Mouse (Mus musculus) midbrain, embryonic 13.5 days (tissue): ENCODE measurements around the gene Arl3. TPM values are rescaled to one million over a fixed set of nuclear protein-coding genes. Genes with fewer than 3 reads are reported as not detected.

ENCODE experiments used
- ATAC-seq: fragments of 200-750 bp; cut with Nextera tagmentation; 2 replicates; pipeline ENCODE4 v1.8.0; 2017; ENCODE audit warnings: mild to moderate bottlenecking, moderate TSS enrichment, moderate library complexity
- H3K27ac ChIP-seq: fragments of 300-500 bp; sonication (generic); 2 replicates; pipeline ENCODE4 v1.5.1; 2015; ENCODE audit warnings: inconsistent platforms, mild to moderate bottlenecking, moderate library complexity
- H3K27me3 ChIP-seq: fragments of 300-500 bp; sonication (generic); 2 replicates; pipeline ENCODE4 v1.6.1; 2015; ENCODE audit warnings: mild to moderate bottlenecking, inconsistent platforms
- H3K36me3 ChIP-seq: fragments of 300-500 bp; sonication (generic); 2 replicates; pipeline ENCODE4 v1.6.1; 2015; ENCODE audit warnings: mild to moderate bottlenecking, inconsistent platforms
- H3K4me1 ChIP-seq: fragments of 300-500 bp; sonication (generic); replicated peaks from 2 replicates; pipeline ENCODE4 v1.6.1; 2015; ENCODE audit warnings: inconsistent platforms
- H3K4me2 ChIP-seq: fragments of 300-500 bp; sonication (generic); replicated peaks from 2 replicates; pipeline ENCODE4 v1.6.1; 2015; ENCODE audit warnings: moderate library complexity, mild to moderate bottlenecking, inconsistent platforms
- H3K4me3 ChIP-seq: fragments of 300-500 bp; sonication (generic); replicated peaks from 2 replicates; pipeline ENCODE4 v1.5.1; 2015; ENCODE audit warnings: mild to moderate bottlenecking, inconsistent platforms
- H3K9ac ChIP-seq: fragments of 300-500 bp; sonication (generic); replicated peaks from 2 replicates; pipeline ENCODE4 v1.6.1; 2015; ENCODE audit warnings: mild to moderate bottlenecking, inconsistent platforms
- H3K9me3 ChIP-seq: fragments of 300-500 bp; sonication (generic); 2 replicates; pipeline ENCODE4 v1.6.1; 2016; ENCODE audit warnings: mild to moderate bottlenecking, inconsistent platforms
- WGBS: fragments of 180-500 bp; shearing (Covaris S2); methylation state at CpG from one replicate; pipeline ENCODE4 v1.1.7; 2015; 5-methylcytosine and 5-hydroxymethylcytosine counted together
- polyA plus RNA-seq: library from polyadenylated mRNA; unstranded; fragments of >200 nt; fragmentation: Nextera tagmentation; extraction: Ambion mirVana; gene quantifications from 2 replicates; pipeline ENCODE4 v1.2.1, GENCODE M21; 2015

Gene Arl3
- polyA plus RNA-seq, 1 experiment from 2014 or later = 238 TPM

- 0 out of 2 replicates have a peak, but pooled peaks cover 3% of the 10 kb centered on the region for H3K4me1 ChIP-seq
- H3K4me2 ChIP-seq = no peak overlapping the region
- WGBS = 96% methylated on average over 13 of the region's 13 CpGs
- H3K27me3 ChIP-seq = no peaks in the 10 kb centered on the region
- H3K36me3 ChIP-seq = peaks cover 50% of the 10 kb centered on the region
- no peak overlapping the region for H3K9ac ChIP-seq
- no peak overlapping the region for H3K27ac ChIP-seq
- H3K9me3 ChIP-seq = no peaks in the 10 kb centered on the region
- no peak for ATAC-seq
- H3K4me3 ChIP-seq = no peak overlapping the region
These were observed 33.7 kb upstream of the Arl3 start for GRCm38 (mm10) chr19:46606718-46607117.

DNA sequence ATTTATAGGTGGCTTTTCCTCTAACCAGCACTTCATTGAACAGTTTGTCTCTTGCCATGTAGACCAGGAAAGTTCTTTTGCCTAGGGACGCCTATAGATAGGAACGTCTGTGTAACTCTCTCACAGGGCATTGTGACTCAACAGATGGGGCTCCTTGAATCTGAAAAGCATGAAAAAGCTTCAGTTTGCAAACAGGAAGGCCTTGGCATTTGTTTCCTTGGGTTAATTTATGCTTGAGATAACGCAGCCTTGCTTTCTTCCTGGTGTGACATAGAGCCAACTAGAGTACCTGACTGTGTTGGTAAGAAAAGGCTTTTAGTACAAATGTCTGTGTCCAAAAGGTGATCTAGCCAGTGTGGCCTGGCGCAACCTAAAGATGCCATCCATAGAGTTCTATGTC, 29.4 kb upstream of the Arl3 start:
- Histone ChIP-seq H3K4me2 (no peak overlapping the region), H3K4me1 (peaks cover 29% of the 10 kb centered on the region), H3K27me3 (no peaks in the 10 kb centered on the region), H3K9ac (no peak overlapping the region), H3K9me3 (no peaks in the 10 kb centered on the region), H3K36me3 (peaks cover 34% of the 10 kb centered on the region), H3K27ac (no peak overlapping the region), H3K4me3 (no peak overlapping the region)
- WGBS = 93% methylated on average over 4 of the region's 4 CpGs
- ATAC-seq = no peak

DNA sequence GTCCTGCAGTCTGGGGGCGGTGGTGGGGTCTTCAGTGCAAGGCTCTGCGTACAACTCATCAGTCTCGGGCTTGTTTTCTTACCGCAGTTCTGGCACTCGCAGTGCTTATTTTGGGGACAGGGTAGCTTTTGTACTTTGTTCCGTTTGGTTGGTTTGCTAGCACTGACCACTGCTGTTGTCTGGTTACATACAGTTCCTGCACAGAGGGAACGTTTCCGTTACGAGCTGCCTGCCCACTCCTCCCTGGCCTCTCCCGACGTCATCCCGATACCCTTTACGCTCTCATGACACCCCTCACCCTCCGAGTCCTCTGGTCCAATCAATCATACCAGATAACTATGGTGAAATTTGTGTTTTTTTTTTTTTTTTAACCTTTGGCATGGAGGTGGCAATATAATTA, 28.5 kb upstream of the Arl3 start:
- H3K4me3 ChIP-seq = no peak overlapping the region
- H3K4me2 ChIP-seq = no peak overlapping the region; the same call in 1 of the 2 replicates
- H3K4me1 ChIP-seq = peaks cover 29% of the 10 kb centered on the region
- no peak overlapping the region for H3K9ac ChIP-seq
- no peak overlapping the region for H3K27ac ChIP-seq
- peaks cover 27% of the 10 kb centered on the region for H3K36me3 ChIP-seq
- H3K9me3 ChIP-seq = no peaks in the 10 kb centered on the region
- no peaks in the 10 kb centered on the region for H3K27me3 ChIP-seq
- no peak for ATAC-seq
- WGBS = 93% methylated on average over 14 of the region's 14 CpGs

DNA sequence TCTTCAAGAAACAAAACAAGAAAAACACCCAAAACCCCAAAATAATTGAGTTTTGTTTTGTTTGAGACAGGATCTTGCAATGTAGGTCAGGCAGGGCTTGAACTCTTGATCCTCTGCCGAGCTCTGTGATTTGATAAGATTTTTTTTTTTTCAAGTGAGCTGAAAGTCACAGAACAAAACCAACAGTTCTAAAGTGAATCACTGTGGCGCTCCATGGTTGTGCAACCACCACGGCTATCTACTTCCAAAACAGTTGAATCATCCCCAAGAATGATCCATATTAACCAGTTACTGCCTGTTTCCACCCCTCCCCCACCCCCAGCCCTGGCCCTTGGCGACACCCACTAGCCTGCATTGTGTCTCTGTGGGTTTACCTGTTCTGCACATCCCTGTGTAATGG, 27.4 kb upstream of the Arl3 start:
- peaks cover 29% of the 10 kb centered on the region for H3K4me1 ChIP-seq
- peaks cover 24% of the 10 kb centered on the region for H3K36me3 ChIP-seq
- WGBS = 88% methylated on average over 4 of the region's 4 CpGs
- H3K4me2 ChIP-seq = peak overlapping the region; percentile 94
- H3K27me3 ChIP-seq = no peaks in the 10 kb centered on the region
- no peak for ATAC-seq
- H3K9me3 ChIP-seq = no peaks in the 10 kb centered on the region
- H3K9ac ChIP-seq = peak overlapping the region; percentile 81; the same call in 1 of the 2 replicates
- no peak overlapping the region for H3K27ac ChIP-seq
- peak overlapping the region; percentile 85 for H3K4me3 ChIP-seq

DNA sequence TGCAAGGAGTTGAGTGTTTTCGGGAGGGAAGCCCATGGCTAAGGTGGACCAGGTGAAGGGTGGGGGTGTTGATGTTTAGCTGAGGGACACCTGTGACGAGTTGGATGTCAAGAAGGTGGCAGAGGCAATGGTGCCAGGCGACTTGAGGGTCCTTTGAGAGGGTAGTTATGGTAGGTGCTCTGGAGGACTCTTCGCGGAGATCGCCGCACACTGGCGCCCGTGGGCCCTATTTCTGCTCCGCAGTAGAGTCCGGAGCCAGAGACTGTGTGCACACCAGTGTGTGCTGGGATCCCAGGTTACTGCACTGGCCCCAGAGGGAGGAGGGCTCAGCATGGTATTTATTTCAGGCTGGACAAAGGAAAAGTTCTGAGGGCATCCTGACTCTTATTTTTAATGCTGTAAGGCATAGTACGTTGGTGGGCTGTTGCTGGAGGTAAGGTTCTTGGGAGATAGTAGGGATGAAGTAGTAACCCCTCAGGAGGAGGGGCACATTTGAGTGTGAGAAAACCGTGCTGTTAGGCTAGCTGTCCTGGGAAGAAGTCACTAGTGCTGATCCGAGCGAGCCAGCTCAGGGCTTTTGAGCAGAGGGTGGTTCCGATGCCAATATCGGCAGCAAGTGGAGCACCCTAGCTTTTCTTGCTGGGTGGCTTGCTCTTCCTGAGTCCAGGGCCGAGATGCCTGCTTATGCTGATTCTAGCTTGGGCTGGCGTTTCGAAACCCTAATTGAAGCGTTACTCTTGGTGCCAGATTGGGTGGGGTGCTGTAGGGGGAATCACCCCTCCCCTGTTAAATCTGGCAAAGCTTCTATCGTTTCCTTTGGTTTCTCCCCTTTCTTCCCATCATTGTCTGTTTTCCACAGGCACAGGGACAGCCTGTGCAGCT, 26.6 kb upstream of the Arl3 start:
- Histone ChIP-seq H3K4me1 (peaks cover 29% of the 10 kb centered on the region), H3K27ac (peak overlapping the region; percentile 57; the same call in 1 of the 2 replicates), H3K27me3 (no peaks in the 10 kb centered on the region), H3K9ac (peak overlapping the region; percentile 81), H3K4me2 (peak overlapping the region; percentile 94), H3K9me3 (no peaks in the 10 kb centered on the region), H3K4me3 (peak overlapping the region; percentile 85), H3K36me3 (peaks cover 29% of the 10 kb centered on the region)
- no peak for ATAC-seq
- 24% methylated on average over 22 of the region's 22 CpGs for WGBS

DNA sequence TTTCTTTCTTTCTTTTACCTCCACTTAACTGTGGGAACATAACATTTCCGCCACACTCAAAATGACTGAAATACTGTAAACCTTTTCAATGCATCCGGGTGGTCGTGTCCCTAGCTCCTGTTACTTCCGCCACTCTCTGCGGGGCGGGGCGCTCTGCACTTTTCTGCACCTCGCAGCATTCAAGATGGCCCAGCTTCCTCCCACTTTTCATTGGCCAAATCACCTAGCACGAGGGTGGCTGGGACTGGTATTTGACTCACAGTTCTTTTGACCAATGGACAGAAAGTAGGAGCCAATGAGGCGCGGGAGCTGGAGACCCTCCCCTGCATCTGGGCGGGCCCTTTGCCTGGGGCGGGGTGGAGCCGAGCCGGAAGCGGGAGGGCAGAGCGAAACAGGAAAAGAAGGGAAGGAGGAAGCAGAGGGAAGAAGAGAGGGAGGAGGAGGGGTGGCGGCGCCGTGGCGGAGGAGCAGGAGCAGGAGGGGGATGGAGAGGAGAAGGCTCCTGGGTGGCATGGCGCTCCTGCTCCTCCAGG, 25.8 kb upstream of the Arl3 start, which contains the start of gene Wbp1l:
Wbp1l (plus strand) TSS at position 365 of the 533 bp plus-strand sequence.
- H3K36me3 ChIP-seq = peaks cover 27% of the 10 kb centered on the region
- no peaks in the 10 kb centered on the region for H3K27me3 ChIP-seq
- 1% methylated on average over 22 of the region's 22 CpGs for WGBS
- H3K4me2 ChIP-seq = peak within 1 kb of the TSS; percentile 94
- H3K4me3 ChIP-seq = peak within 1 kb of the TSS; percentile 85
- H3K9me3 ChIP-seq = no peaks in the 10 kb centered on the region
- H3K4me1 ChIP-seq = peaks cover 29% of the 10 kb centered on the region
- H3K9ac ChIP-seq = peak within 1 kb of the TSS; percentile 81
- H3K27ac ChIP-seq = peak within 1 kb of the TSS; percentile 57; the same call in 1 of the 2 replicates
- peak; percentile 99 for ATAC-seq

- peak; percentile 2; the same call in 1 of the 2 replicates for ATAC-seq
These were observed 25.2 kb upstream of the Arl3 start for GRCm38 (mm10) chr19:46598187-46598586.

GRCm38 (mm10) chr19:46592751-46593439, 19.9 kb upstream of the Arl3 start:
- H3K36me3 ChIP-seq = peaks cover 62% of the 10 kb centered on the region
- H3K27ac ChIP-seq = no peak overlapping the region
- no peak for ATAC-seq
- H3K4me3 ChIP-seq = no peak overlapping the region
- no peak overlapping the region for H3K9ac ChIP-seq
- H3K4me1 ChIP-seq = no peaks in the 10 kb centered on the region
- 95% methylated on average over 9 of the region's 9 CpGs for WGBS
- no peaks in the 10 kb centered on the region for H3K27me3 ChIP-seq
- no peaks in the 10 kb centered on the region for H3K9me3 ChIP-seq
- no peak overlapping the region for H3K4me2 ChIP-seq

More at GRCm38 (mm10) chr19:46598187-46598586, 25.2 kb upstream of the Arl3 start:
- peaks cover 26% of the 10 kb centered on the region for H3K36me3 ChIP-seq
- H3K9me3 ChIP-seq = no peaks in the 10 kb centered on the region
- WGBS = 78% methylated on average over 4 of the region's 4 CpGs
- peaks cover 29% of the 10 kb centered on the region for H3K4me1 ChIP-seq
- peak overlapping the region; percentile 94 for H3K4me2 ChIP-seq
- H3K9ac ChIP-seq = no peak overlapping the region
- H3K27me3 ChIP-seq = no peaks in the 10 kb centered on the region
- peak overlapping the region; percentile 16 for H3K4me3 ChIP-seq
- H3K27ac ChIP-seq = no peak overlapping the region

DNA sequence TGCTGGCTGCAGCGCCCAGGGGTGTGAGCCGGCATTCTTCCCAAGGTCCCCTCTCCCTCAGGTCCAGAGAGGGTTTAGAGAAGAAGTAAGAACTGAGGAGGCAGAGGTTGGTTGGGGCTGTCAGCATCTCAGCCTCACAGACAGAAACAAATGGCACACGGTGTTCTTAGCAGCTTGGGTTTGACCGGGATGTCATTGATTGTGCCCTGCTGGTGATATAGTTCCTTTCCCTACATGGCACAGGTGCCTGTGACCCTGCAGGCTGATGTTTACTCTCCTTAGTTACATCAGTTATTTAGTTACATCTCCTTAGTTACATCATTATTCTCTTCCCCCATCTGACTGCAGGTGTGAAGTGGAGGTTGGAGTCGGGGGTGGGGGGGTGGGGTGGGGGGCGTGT, 18.6 kb upstream of the Arl3 start:
- Histone ChIP-seq H3K4me2 (no peak overlapping the region), H3K9ac (no peak overlapping the region; the same call in 1 of the 2 replicates), H3K4me1 (no peaks in the 10 kb centered on the region), H3K27ac (no peak overlapping the region), H3K27me3 (no peaks in the 10 kb centered on the region), H3K36me3 (peaks cover 62% of the 10 kb centered on the region), H3K9me3 (no peaks in the 10 kb centered on the region), H3K4me3 (no peak overlapping the region)
- no peak for ATAC-seq
- 95% methylated on average over 6 of the region's 6 CpGs for WGBS

GRCm38 (mm10) chr19:46587823-46588508, 15.0 kb upstream of the Arl3 start:
- H3K4me1 ChIP-seq = no peaks in the 10 kb centered on the region
- H3K27me3 ChIP-seq = no peaks in the 10 kb centered on the region
- ATAC-seq = peak; percentile 85
- H3K36me3 ChIP-seq = peaks cover 46% of the 10 kb centered on the region
- H3K27ac ChIP-seq = no peak overlapping the region
- H3K9ac ChIP-seq = no peak overlapping the region
- H3K4me3 ChIP-seq = no peak overlapping the region
- WGBS = 58% methylated on average over 13 of the region's 13 CpGs
- H3K9me3 ChIP-seq = no peaks in the 10 kb centered on the region
- H3K4me2 ChIP-seq = no peak overlapping the region

DNA sequence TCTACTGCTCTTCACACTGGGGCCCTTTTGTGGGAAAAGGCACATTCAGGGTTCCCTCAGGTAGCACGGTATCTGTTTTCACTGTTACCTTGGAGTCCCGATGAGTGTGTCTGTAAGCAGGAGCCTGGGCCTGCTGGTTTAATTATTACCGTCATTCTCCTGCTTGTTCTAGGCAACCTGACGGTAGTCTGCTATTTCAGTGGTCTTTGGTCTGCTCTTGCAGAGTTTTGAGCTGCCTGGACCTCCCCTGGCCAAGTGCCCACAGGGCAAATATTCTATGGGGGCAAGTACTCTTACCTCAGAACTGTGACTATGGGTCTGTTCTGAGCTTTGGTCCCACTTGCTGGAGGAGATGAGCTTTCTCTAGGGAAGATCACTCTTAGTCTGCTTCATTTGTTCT, 2.2 kb upstream of the Arl3 start:
- Histone ChIP-seq H3K4me2 (no peak overlapping the region), H3K27me3 (no peaks in the 10 kb centered on the region), H3K27ac (no peak overlapping the region), H3K9ac (no peak overlapping the region), H3K4me1 (peaks cover 24% of the 10 kb centered on the region), H3K9me3 (no peaks in the 10 kb centered on the region), H3K4me3 (no peak overlapping the region), H3K36me3 (no peaks in the 10 kb centered on the region)
- 75% methylated on average over 4 of the region's 4 CpGs for WGBS
- ATAC-seq = no peak
